Mouse (Mus musculus) cerebellum, adult 2 months (tissue): ENCODE data around the gene Phyhipl.

Source experiments
- CTCF ChIP-seq: fragments of 200-500 bp; IDR thresholded peaks from 2 replicates; pipeline ENCODE4 v1.5.1; 2011; ENCODE audit warnings: low read depth, mild to moderate bottlenecking, control low read depth, low read length, moderate library complexity, borderline replicate concordance; ENCODE audit not compliant: insufficient read depth
- POLR2A ChIP-seq: fragments of 200-500 bp; IDR thresholded peaks from 2 replicates; pipeline ENCODE4 v1.6.1; 2011; ENCODE audit warnings: low read length, control low read depth, borderline replicate concordance; ENCODE audit not compliant: insufficient read depth

- TF ChIP-seq CTCF (no peak), POLR2A (no peak)
Measured at GRCm38 (mm10) chr10:70611633-70612032, 44.1 kb downstream of the Phyhipl start.
